21 mouse cellular contexts compared by ENCODE assay signal in genomic region chr4:79531769-79532168, GRCm38 (mm10).
DNase-seq lines count a peak whose midpoint lies in the region; ATAC-seq lines count a peak whose summit lies in the region.
"Had no signal": no experiment of that assay in that cellular context is flagged by ENCODE, and none has a peak within 500 bp of the region (broad histone marks: within the 10 kb centered on the region; RNA-seq: fewer than 3 reads in every experiment).

No protein-coding gene starts in this region.

- 40% methylated on average over 2 of the region's 2 CpGs for WGBS in forebrain, embryonic 13.5 days
- 75% methylated on average over 2 of the region's 2 CpGs for WGBS in forebrain, embryonic 10.5 days
- WGBS in midbrain, embryonic 13.5 days: 50% methylated on average over 2 of the region's 2 CpGs
- WGBS in midbrain, embryonic 11.5 days: 73% methylated on average over 2 of the region's 2 CpGs
- 47% methylated on average over 2 of the region's 2 CpGs for WGBS in midbrain, embryonic 14.5 days

- no peaks in the 10 kb centered on the region for H3K27me3 ChIP-seq in forebrain, embryonic 13.5 days
- H3K27me3 ChIP-seq in forebrain, embryonic 10.5 days (ENCODE audit: poor library complexity, severe bottlenecking): no peaks in the 10 kb centered on the region
- no peaks in the 10 kb centered on the region for H3K27me3 ChIP-seq in midbrain, embryonic 13.5 days
- no peaks in the 10 kb centered on the region for H3K27me3 ChIP-seq in midbrain, embryonic 11.5 days (ENCODE audit: control insufficient read depth, insufficient read depth, low read length)
- no peaks in the 10 kb centered on the region for H3K27me3 ChIP-seq in midbrain, embryonic 14.5 days (ENCODE audit: control insufficient read depth, insufficient read depth, low read length)
- H3K27me3 ChIP-seq: embryonic facial prominence, embryonic 12.5 days; liver, embryonic 15.5 days; lung, embryonic 15.5 days had no signal

- peaks cover 10% of the 10 kb centered on the region; the same call in 1 of the 2 replicates for H3K4me1 ChIP-seq in forebrain, embryonic 13.5 days
- no peaks in the 10 kb centered on the region for H3K4me1 ChIP-seq in forebrain, embryonic 10.5 days
- H3K4me1 ChIP-seq in midbrain, embryonic 13.5 days (replicated peaks): peaks cover 13% of the 10 kb centered on the region
- no peaks in the 10 kb centered on the region for H3K4me1 ChIP-seq in midbrain, embryonic 11.5 days (ENCODE audit: control insufficient read depth, insufficient read depth, low read length)
- 0 out of 2 replicates have a peak, but pooled peaks cover 4% of the 10 kb centered on the region for H3K4me1 ChIP-seq in midbrain, embryonic 14.5 days (ENCODE audit: control insufficient read depth, insufficient read depth, low read length)
- H3K4me1 ChIP-seq: embryonic facial prominence, embryonic 12.5 days; limb, embryonic 10.5 days; liver, embryonic 15.5 days; lung, embryonic 15.5 days had no signal

- ATAC-seq in forebrain, embryonic 13.5 days: peak; percentile 46
- peak; percentile 37 for ATAC-seq in midbrain, embryonic 13.5 days
- no peak for ATAC-seq in midbrain, embryonic 11.5 days (ENCODE audit: low FRiP score)
- ATAC-seq in midbrain, embryonic 14.5 days (ENCODE audit: low FRiP score, low TSS enrichment): peak; percentile 31
- ATAC-seq: inflammation-experienced regulatory T-cells, adult 6 months had no signal

- DNase-seq in forebrain, embryonic 10.5 days (ENCODE audit: extremely low spot score, low spot score): no peak
- no peak for DNase-seq in midbrain, embryonic 11.5 days (ENCODE audit: low spot score, missing footprints)
- peak; percentile 12 for DNase-seq in midbrain, embryonic 14.5 days
- no peak for DNase-seq in adrenal gland, postnatal 36 days
- DNase-seq in layer of hippocampus, adult 8-10 months (ENCODE audit: low spot score in 2 of 2): no peak
- no peak for DNase-seq in natural killer cell, adult 2 months (ENCODE audit: low spot score in 2 of 2)
- DNase-seq: adrenal gland, postnatal 14 days; cerebellum, adult 11 months; kidney, adult 18-20 months; liver; lung, postnatal 4 days; thymus, adult 2 months had no signal

- no peak overlapping the region for H3K4me2 ChIP-seq in forebrain, embryonic 13.5 days
- H3K4me2 ChIP-seq in midbrain, embryonic 13.5 days (replicated peaks): no peak overlapping the region
- no peak overlapping the region for H3K4me2 ChIP-seq in midbrain, embryonic 11.5 days
- H3K4me2 ChIP-seq in midbrain, embryonic 14.5 days (ENCODE audit: low read length): no peak overlapping the region
- H3K4me2 ChIP-seq: embryonic facial prominence, embryonic 12.5 days; liver, embryonic 15.5 days; lung, embryonic 15.5 days had no signal

- H3K9ac ChIP-seq in forebrain, embryonic 13.5 days: no peak overlapping the region
- no peak overlapping the region for H3K9ac ChIP-seq in midbrain, embryonic 13.5 days (replicated peaks)
- H3K9ac ChIP-seq in midbrain, embryonic 11.5 days (ENCODE audit: low read length): no peak overlapping the region
- no peak overlapping the region for H3K9ac ChIP-seq in midbrain, embryonic 14.5 days (replicated peaks; ENCODE audit: low read length)
- H3K9ac ChIP-seq: embryonic facial prominence, embryonic 12.5 days; liver, embryonic 15.5 days; lung, embryonic 15.5 days had no signal

- peak overlapping the region; percentile 73 for H3K27ac ChIP-seq in forebrain, embryonic 13.5 days
- H3K27ac ChIP-seq in forebrain, embryonic 10.5 days: no peak overlapping the region
- peak overlapping the region; percentile 80 for H3K27ac ChIP-seq in midbrain, embryonic 13.5 days
- H3K27ac ChIP-seq in midbrain, embryonic 11.5 days (ENCODE audit: low read depth, low read length): no peak overlapping the region
- peak overlapping the region; percentile 77 for H3K27ac ChIP-seq in midbrain, embryonic 14.5 days (replicated peaks; ENCODE audit: low read depth, low read length)
- H3K27ac ChIP-seq: embryonic facial prominence, embryonic 12.5 days; limb, embryonic 10.5 days; liver, embryonic 15.5 days; lung, embryonic 15.5 days; stomach, postnatal 0 days had no signal

- no peaks in the 10 kb centered on the region for H3K36me3 ChIP-seq in forebrain, embryonic 13.5 days (ENCODE audit: poor library complexity, severe bottlenecking)
- H3K36me3 ChIP-seq in forebrain, embryonic 10.5 days (replicated peaks): no peaks in the 10 kb centered on the region
- no peaks in the 10 kb centered on the region for H3K36me3 ChIP-seq in midbrain, embryonic 13.5 days
- no peaks in the 10 kb centered on the region for H3K36me3 ChIP-seq in midbrain, embryonic 11.5 days (ENCODE audit: control insufficient read depth, insufficient read depth, low read length)
- H3K36me3 ChIP-seq in midbrain, embryonic 14.5 days (ENCODE audit: control insufficient read depth, insufficient read depth, low read length): no peaks in the 10 kb centered on the region
- H3K36me3 ChIP-seq: embryonic facial prominence, embryonic 12.5 days; limb, embryonic 10.5 days; liver, embryonic 15.5 days; lung, embryonic 15.5 days had no signal

- H3K9me3 ChIP-seq in forebrain, embryonic 13.5 days (replicated peaks): no peaks in the 10 kb centered on the region
- H3K9me3 ChIP-seq in forebrain, embryonic 10.5 days: no peaks in the 10 kb centered on the region
- no peaks in the 10 kb centered on the region for H3K9me3 ChIP-seq in midbrain, embryonic 13.5 days
- H3K9me3 ChIP-seq in midbrain, embryonic 11.5 days (ENCODE audit: control insufficient read depth, low read length): no peaks in the 10 kb centered on the region
- no peaks in the 10 kb centered on the region for H3K9me3 ChIP-seq in midbrain, embryonic 14.5 days (ENCODE audit: control insufficient read depth, low read length)
- H3K9me3 ChIP-seq: embryonic facial prominence, embryonic 12.5 days; limb, embryonic 10.5 days; liver, embryonic 15.5 days; lung, embryonic 15.5 days had no signal

- no peak overlapping the region for H3K4me3 ChIP-seq in forebrain, embryonic 13.5 days
- no peak overlapping the region for H3K4me3 ChIP-seq in forebrain, embryonic 10.5 days
- no peak overlapping the region for H3K4me3 ChIP-seq in midbrain, embryonic 13.5 days (replicated peaks)
- no peak overlapping the region for H3K4me3 ChIP-seq in midbrain, embryonic 11.5 days (ENCODE audit: low read depth, low read length)
- H3K4me3 ChIP-seq in midbrain, embryonic 14.5 days (replicated peaks; ENCODE audit: low read depth, low read length): no peak overlapping the region
- H3K4me3 ChIP-seq: embryonic facial prominence, embryonic 12.5 days; limb, embryonic 10.5 days; liver, embryonic 15.5 days; lung, embryonic 15.5 days; myocyte had no signal

Comparison
In these comparisons a context has a peak if more than half of its experiments do, and no peak if none do; other contexts are left out.
1. H3K27ac ChIP-seq: peak in forebrain, embryonic 13.5 days (single experiment), midbrain, embryonic 13.5 days (single experiment) and midbrain, embryonic 14.5 days (single experiment); none in forebrain, embryonic 10.5 days (single experiment) and midbrain, embryonic 11.5 days (single experiment).